ENCODE assay signal across 25 mouse cellular contexts in the genomic region with DNA sequence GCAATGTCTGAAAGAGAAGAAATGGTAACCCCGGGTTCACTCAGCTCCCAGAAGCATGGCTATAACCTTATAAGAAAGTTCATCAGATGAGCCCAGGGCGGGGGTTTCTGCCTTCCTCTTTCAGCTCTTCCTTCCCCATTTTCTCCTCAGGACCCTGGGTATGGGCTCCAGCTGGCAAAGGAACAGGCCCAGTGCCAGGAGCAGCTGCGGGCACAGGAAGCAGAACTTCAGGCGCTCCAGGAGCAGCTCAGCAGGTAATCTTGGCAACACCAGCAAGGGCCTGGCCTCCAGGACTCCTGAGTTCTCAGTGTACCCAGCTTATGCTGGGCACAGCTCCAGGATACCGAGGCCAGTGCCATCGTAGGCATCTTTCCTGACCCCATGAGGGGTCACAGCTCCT. TPM values are rescaled to one million over a fixed set of nuclear protein-coding genes. Genes with fewer than 3 reads are reported as not detected.
DNase-seq lines count a peak whose midpoint lies in the region; ATAC-seq lines count a peak whose summit lies in the region.
"Had no signal": no experiment of that assay in that cellular context is flagged by ENCODE, and none has a peak within 500 bp of the region (broad histone marks: within the 10 kb centered on the region; RNA-seq: fewer than 3 reads in every experiment).

No protein-coding gene starts in this region.

- no peaks in the 10 kb centered on the region for H3K36me3 ChIP-seq in forebrain, embryonic 13.5 days (ENCODE audit: poor library complexity, severe bottlenecking)
- H3K36me3 ChIP-seq: forebrain, embryonic 10.5 days; heart, embryonic 10.5 days; hindbrain, embryonic 15.5 days; intestine, embryonic 15.5 days; limb, embryonic 12.5 days; midbrain, embryonic 10.5 days; stomach, embryonic 15.5 days had no signal

- ATAC-seq in granulocyte monocyte progenitor cell, adult 5-6 weeks (replicated peaks; ENCODE audit: poor library complexity, severe bottlenecking): peak; percentile 87
- ATAC-seq in forebrain, embryonic 13.5 days: no peak
- ATAC-seq: intestine, embryonic 15.5 days; lung, postnatal 0 days; Patski had no signal

- no peaks in the 10 kb centered on the region for H3K4me1 ChIP-seq in forebrain, embryonic 13.5 days
- H3K4me1 ChIP-seq: hindbrain, embryonic 15.5 days; intestine, embryonic 15.5 days; limb, embryonic 12.5 days; stomach, embryonic 15.5 days had no signal

- intact Hi-C loops in left cerebral cortex, postnatal 10 days (cut with DNase I): no loop called here
- intact Hi-C loops in left cerebral cortex, postnatal 36 days (cut with DNase I): no loop called here

- H3K9ac ChIP-seq in forebrain, embryonic 13.5 days: no peak overlapping the region
- H3K9ac ChIP-seq: hindbrain, embryonic 15.5 days; intestine, embryonic 15.5 days; limb, embryonic 12.5 days; liver, embryonic 14.5 days; stomach, embryonic 15.5 days had no signal

- H3K4me2 ChIP-seq in forebrain, embryonic 13.5 days: no peak overlapping the region
- H3K4me2 ChIP-seq: hindbrain, embryonic 15.5 days; intestine, embryonic 15.5 days; limb, embryonic 12.5 days; stomach, embryonic 15.5 days had no signal

- WGBS in forebrain, embryonic 13.5 days: 83% methylated on average over 6 of the region's 6 CpGs

- H3K4me3 ChIP-seq in forebrain, embryonic 13.5 days: no peak overlapping the region
- H3K4me3 ChIP-seq: forebrain, embryonic 10.5 days; heart, embryonic 10.5 days; hindbrain, embryonic 15.5 days; intestine, embryonic 15.5 days; left cerebral cortex, adult 2 months; limb, embryonic 12.5 days; midbrain, embryonic 10.5 days; stomach, embryonic 15.5 days had no signal

- no peaks in the 10 kb centered on the region for H3K9me3 ChIP-seq in forebrain, embryonic 13.5 days (replicated peaks)
- H3K9me3 ChIP-seq: forebrain, embryonic 10.5 days; heart, embryonic 10.5 days; hindbrain, embryonic 15.5 days; intestine, embryonic 15.5 days; limb, embryonic 12.5 days; midbrain, embryonic 10.5 days; stomach, embryonic 15.5 days had no signal

- peak; percentile 18 to 51 for DNase-seq in left cerebral cortex, postnatal 10 days (ENCODE audit: extremely low spot score in 1 of 2, low spot score in 2 of 2)
- no peak for DNase-seq in left cerebral cortex, postnatal 36 days (ENCODE audit: low spot score in 2 of 2)
- DNase-seq in right cerebral cortex, postnatal 10 days (ENCODE audit: low spot score in 2 of 2): peak; percentile 53 to 56
- DNase-seq in right cerebral cortex, postnatal 4 days: no peak
- DNase-seq in testis, postnatal 10 days (ENCODE audit: low spot score): no peak
- DNase-seq: adrenal gland, postnatal 10 days; kidney, adult 9 months; retina, postnatal 1 day; spleen, adult 18-20 months; thymus, adult 2 months had no signal

- H3K27me3 ChIP-seq in forebrain, embryonic 13.5 days: no peaks in the 10 kb centered on the region
- H3K27me3 ChIP-seq: hindbrain, embryonic 15.5 days; intestine, embryonic 15.5 days; stomach, embryonic 15.5 days had no signal

- H3K27ac ChIP-seq in forebrain, embryonic 13.5 days: no peak overlapping the region
- H3K27ac ChIP-seq: forebrain, embryonic 10.5 days; heart, embryonic 10.5 days; hindbrain, embryonic 15.5 days; intestine, embryonic 15.5 days; left cerebral cortex, adult 2 months; limb, embryonic 12.5 days; liver, embryonic 14.5 days; midbrain, embryonic 10.5 days; stomach, embryonic 15.5 days had no signal

RNA-seq across cellular contexts. Expression of a gene that starts 8.6 kb away (rescaled TPM):
- total RNA-seq in left cerebral cortex, postnatal 10 days (2021): under 1 TPM in 1 of 2 experiments, not detected in 1; 0.15 TPM
- not detected for total RNA-seq in left cerebral cortex, postnatal 36 days (2021)
- 1.4 and 2.0 TPM in 2 replicates for total RNA-seq in granulocyte monocyte progenitor cell, adult 5-6 weeks (2014; fragmentation: Nextera tagmentation)
- total RNA-seq in granulocyte monocyte progenitor cell, adult 5-6 weeks (2017): 0.30 TPM in 1 of 2 replicates, not detected in the other
- polyA plus RNA-seq in forebrain, embryonic 13.5 days (2015; fragmentation: Nextera tagmentation; extraction: Ambion mirVana): 0.19 and 0.26 TPM in 2 replicates
- total RNA-seq: gastrocnemius, adult 8-10 months; midbrain, postnatal 0 days had no signal

RNA-seq across cellular contexts. Expression of a gene that starts 9.7 kb away (rescaled TPM):
- 10 to 100 TPM; 29.3 to 29.8 TPM for total RNA-seq in left cerebral cortex, postnatal 10 days (2021)
- total RNA-seq in left cerebral cortex, postnatal 36 days (2021): 10 to 100 TPM; 36.1 to 50.9 TPM
- 10.9 and 29.0 TPM in 2 replicates for total RNA-seq in granulocyte monocyte progenitor cell, adult 5-6 weeks (2014; fragmentation: Nextera tagmentation)
- total RNA-seq in granulocyte monocyte progenitor cell, adult 5-6 weeks (2017): 3.0 and 4.7 TPM in 2 replicates
- 10.4 and 10.6 TPM in 2 replicates for polyA plus RNA-seq in forebrain, embryonic 13.5 days (2015; fragmentation: Nextera tagmentation; extraction: Ambion mirVana)

RNA-seq across cellular contexts. Expression of a gene that starts 19.8 kb away (rescaled TPM):
- total RNA-seq in left cerebral cortex, postnatal 10 days (2021): not detected
- total RNA-seq in left cerebral cortex, postnatal 36 days (2021): under 1 TPM in 1 of 2 experiments, not detected in 1; 0.10 TPM
- total RNA-seq in granulocyte monocyte progenitor cell, adult 5-6 weeks (2014; fragmentation: Nextera tagmentation): 7.9 and 8.7 TPM in 2 replicates
- 9.4 and 10.3 TPM in 2 replicates for total RNA-seq in granulocyte monocyte progenitor cell, adult 5-6 weeks (2017)
- polyA plus RNA-seq in forebrain, embryonic 13.5 days (2015; fragmentation: Nextera tagmentation; extraction: Ambion mirVana): 0.14 TPM in 1 of 2 replicates, not detected in the other
- total RNA-seq: gastrocnemius, adult 8-10 months; left cerebral cortex, adult 2 months had no signal

Comparison
In these comparisons a context has a peak if more than half of its experiments do, and no peak if none do; other contexts are left out.
1. DNase-seq: peak in left cerebral cortex, postnatal 10 days (2 of 2) and right cerebral cortex, postnatal 10 days (2 of 2); none in left cerebral cortex, postnatal 36 days (0 of 2), right cerebral cortex, postnatal 4 days (single experiment) and testis, postnatal 10 days (single experiment).
2. RNA of a gene that starts 19.8 kb away (total RNA-seq): 7.9 to 10.3 TPM in granulocyte monocyte progenitor cell, adult 5-6 weeks; 0.10 TPM in left cerebral cortex, postnatal 36 days and not detected in left cerebral cortex, postnatal 10 days; every median in the first group is over 4 times any median in the second.